Mouse (Mus musculus) c-Kit-negative CD71-positive TER-119-positive erythroid progenitor cells, embryonic 14.5 days (primary cell): ENCODE measurements around the gene Dis3l2.

Experiments
- DNase-seq: peaks from one replicate; pipeline ENCODE4 v3.0.0-alpha.2; 2013; ENCODE audit warnings: low read depth, low spot score

The Dis3l2 gene

GRCm38 (mm10) chr1:87070720-87071119 is 367.1 kb downstream of the Dis3l2 start:
- no peak for DNase-seq

GRCm38 (mm10) chr1:87073776-87074175 is 370.2 kb downstream of the Dis3l2 start:
- DNase-seq, result no peak

DNA sequence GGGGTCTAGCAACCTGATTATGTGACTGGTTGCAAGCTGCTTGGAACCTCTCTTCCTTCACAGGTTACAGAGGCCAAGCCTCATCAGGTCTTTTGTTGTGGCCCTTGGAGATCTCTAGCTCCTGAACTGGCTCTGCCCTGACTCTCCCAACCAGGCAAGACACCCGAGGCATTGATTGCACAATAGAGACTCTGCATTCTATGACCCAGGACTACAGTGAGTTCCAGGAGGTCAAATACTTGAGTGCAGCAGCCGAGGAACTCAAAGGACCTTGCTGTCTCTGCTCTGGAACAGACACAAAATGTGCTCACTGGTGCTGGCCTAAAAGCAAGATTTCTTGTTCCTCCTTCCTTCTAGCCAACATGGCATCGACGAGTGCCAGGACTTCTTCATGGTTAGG is 382.6 kb downstream of the Dis3l2 start:
- no peak for DNase-seq

DNA sequence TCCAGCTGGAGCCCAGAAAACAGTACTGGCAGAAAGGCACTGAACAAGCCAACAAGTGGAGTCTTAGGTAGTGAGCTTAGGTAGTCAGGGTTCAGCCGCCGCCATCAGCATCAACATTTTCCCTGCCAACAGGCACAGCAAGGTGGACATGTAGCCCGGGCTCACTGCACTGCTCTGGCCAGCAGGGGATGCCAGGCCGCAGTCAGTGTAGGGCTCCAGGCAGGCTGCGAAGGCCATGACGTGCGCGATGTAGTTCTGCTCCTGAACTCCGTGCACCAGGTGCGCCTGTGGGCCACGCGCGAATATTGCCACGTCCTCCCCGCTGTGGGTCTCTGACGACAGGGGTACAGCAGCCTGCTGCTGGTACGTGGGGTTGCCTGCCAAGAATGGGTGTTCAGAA is 383.4 kb downstream of the Dis3l2 start:
- no peak for DNase-seq

DNA sequence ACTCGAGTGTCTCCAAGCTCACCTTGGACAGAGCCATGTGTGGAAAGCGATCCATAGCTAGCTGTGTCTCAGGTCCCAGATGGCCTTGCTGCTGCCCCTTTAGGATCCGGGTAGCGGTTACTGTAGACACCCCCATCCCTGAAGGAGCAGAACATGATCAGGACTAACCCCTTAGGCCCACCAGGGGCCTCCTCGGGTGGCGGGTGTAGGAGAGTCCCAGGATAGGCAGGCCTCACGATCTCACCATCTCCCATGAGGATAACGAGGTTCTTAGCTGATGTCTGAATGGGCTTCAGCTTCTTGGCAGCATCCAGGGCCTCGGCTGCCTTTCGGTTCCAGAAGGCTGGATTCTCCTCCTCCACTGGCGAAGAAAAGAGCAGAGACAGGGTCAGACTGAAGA is 385.6 kb downstream of the Dis3l2 start:
- DNase-seq, result no peak

- DNase-seq, result no peak
Observed at GRCm38 (mm10) chr1:87089828-87090227, 386.2 kb downstream of the Dis3l2 start, which contains the start of gene Alppl2. Gene Alppl2, minus strand, starts transcription at chr1:87089928.

DNA sequence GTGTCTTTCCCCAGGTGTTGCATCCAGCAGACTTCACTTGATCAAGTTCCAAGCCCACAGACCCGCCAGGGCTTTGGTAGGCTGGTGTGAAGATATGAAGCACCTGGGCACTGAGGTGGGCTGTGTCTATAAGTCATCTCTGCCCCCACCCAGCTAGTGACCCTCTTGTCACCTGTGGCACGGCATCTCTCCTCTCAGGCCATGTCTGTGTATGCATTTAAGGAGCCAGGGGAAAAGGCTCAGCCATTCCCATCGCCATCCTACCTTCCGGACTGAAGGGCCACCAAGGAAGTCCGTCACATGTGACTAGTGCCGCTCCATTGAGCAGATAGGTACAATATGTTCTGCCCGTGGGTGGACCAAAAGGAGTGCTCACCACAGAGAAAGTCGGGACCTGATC is 392.0 kb downstream of the Dis3l2 start:
- no peak for DNase-seq

GRCm38 (mm10) chr1:87098358-87098975 is 394.9 kb downstream of the Dis3l2 start:
- DNase-seq, result no peak
